Mouse (Mus musculus) embryonic facial prominence, embryonic 14.5 days (tissue): ENCODE data around the gene Rnf6. TPM values are rescaled to one million over a fixed set of nuclear protein-coding genes. Genes with fewer than 3 reads are reported as not detected.

ENCODE experiments used
- ATAC-seq: fragments of 200-750 bp; cut with Nextera tagmentation; 2 replicates; pipeline ENCODE4 v1.8.0; 2017; ENCODE audit warnings: low read depth, moderate number of reproducible peaks, moderate TSS enrichment
- DNase-seq: peaks from one replicate; pipeline ENCODE4 v3.0.0-alpha.2; 2015; ENCODE audit warnings: low spot score
- H3K27ac ChIP-seq: fragments of 300-500 bp; sonication (generic); replicated peaks from 2 replicates; pipeline ENCODE4 v1.5.1; 2014; ENCODE audit warnings: low read depth, mild to moderate bottlenecking, low read length, moderate library complexity
- H3K27me3 ChIP-seq: fragments of 300-500 bp; sonication (generic); replicated peaks from 2 replicates; pipeline ENCODE4 v1.6.1; 2014; ENCODE audit warnings: low read length; ENCODE audit not compliant: control insufficient read depth, insufficient read depth
- H3K36me3 ChIP-seq: fragments of 300-500 bp; sonication (generic); 2 replicates; pipeline ENCODE4 v1.6.1; 2014; ENCODE audit warnings: low read length, mixed read lengths; ENCODE audit not compliant: control insufficient read depth, insufficient read depth
- H3K4me1 ChIP-seq: fragments of 300-500 bp; sonication (generic); 2 replicates; pipeline ENCODE4 v1.6.1; 2014; ENCODE audit warnings: antibody characterized with exemption, low read length; ENCODE audit not compliant: control insufficient read depth, insufficient read depth
- H3K4me2 ChIP-seq: fragments of 300-500 bp; sonication (generic); 2 replicates; pipeline ENCODE4 v1.6.1; 2014; ENCODE audit warnings: low read depth, mild to moderate bottlenecking, low read length, moderate library complexity, mixed read lengths
- H3K4me3 ChIP-seq: fragments of 300-500 bp; sonication (generic); 2 replicates; pipeline ENCODE4 v1.5.1; 2014; ENCODE audit warnings: low read depth, mild to moderate bottlenecking, low read length
- H3K9ac ChIP-seq: fragments of 300-500 bp; sonication (generic); 2 replicates; pipeline ENCODE4 v1.6.1; 2014; ENCODE audit warnings: low read depth, mild to moderate bottlenecking, low read length, moderate library complexity, mixed read lengths
- H3K9me3 ChIP-seq: fragments of 300-500 bp; sonication (generic); 2 replicates; pipeline ENCODE4 v1.6.1; 2016; ENCODE audit warnings: low read length; ENCODE audit not compliant: control insufficient read depth
- WGBS: fragments of 180-500 bp; shearing (Covaris S2); extraction: QIAGEN DNeasy Blood & Tissue Kit; methylation state at CpG from one replicate; pipeline ENCODE4 v1.1.7; 2014; 5-methylcytosine and 5-hydroxymethylcytosine counted together
- polyA plus RNA-seq: library from polyadenylated mRNA; unstranded; fragments of >200 nt; fragmentation: Nextera tagmentation; extraction: Ambion mirVana; gene quantifications from 2 replicates; pipeline ENCODE4 v1.2.1, GENCODE M21; 2014

Rnf6 gene
- polyA plus RNA-seq, 1 experiment from 2014 or later: 41.6 TPM

- WGBS: 7% methylated on average over 13 of the region's 13 CpGs
- peak; percentile 36; the same call in 1 of the 2 replicates for ATAC-seq
- Histone ChIP-seq H3K4me2 (peak overlapping the region; percentile 81), H3K9ac (peak overlapping the region; percentile 77), H3K4me3 (peak overlapping the region; percentile 62), H3K27ac (peak overlapping the region; percentile 23; the same call in 1 of the 2 replicates), H3K36me3 (peaks cover 36% of the 10 kb centered on the region), H3K9me3 (no peaks in the 10 kb centered on the region), H3K27me3 (no peaks in the 10 kb centered on the region), H3K4me1 (peaks cover 5% of the 10 kb centered on the region; the same call in 1 of the 2 replicates)
- no peak for DNase-seq
Measured at GRCm38 (mm10) chr5:146220501-146220878, 865 bp downstream of the Rnf6 start.

GRCm38 (mm10) chr5:146205537-146205936, 15.8 kb downstream of the Rnf6 start:
- no peak overlapping the region for H3K27ac ChIP-seq

GRCm38 (mm10) chr5:146203921-146204320, 17.4 kb downstream of the Rnf6 start:
- ATAC-seq (no peak), DNase-seq (no peak)
- Histone ChIP-seq H3K9ac (no peak overlapping the region), H3K4me3 (no peak overlapping the region), H3K4me2 (no peak overlapping the region), H3K4me1 (no peaks in the 10 kb centered on the region), H3K27ac (no peak overlapping the region), H3K9me3 (0 out of 2 replicates have a peak, but pooled peaks cover 5% of the 10 kb centered on the region), H3K27me3 (no peaks in the 10 kb centered on the region), H3K36me3 (peaks cover 69% of the 10 kb centered on the region)
- 78% methylated on average over 2 of the region's 2 CpGs for WGBS

More at GRCm38 (mm10) chr5:146205537-146205936, 15.8 kb downstream of the Rnf6 start:
- H3K9ac ChIP-seq: no peak overlapping the region
- H3K4me1 ChIP-seq: no peaks in the 10 kb centered on the region
- DNase-seq (no peak), ATAC-seq (no peak)
- H3K4me2 ChIP-seq: no peak overlapping the region
- 0 out of 2 replicates have a peak, but pooled peaks cover 5% of the 10 kb centered on the region for H3K9me3 ChIP-seq
- no peak overlapping the region for H3K4me3 ChIP-seq
- no peaks in the 10 kb centered on the region for H3K27me3 ChIP-seq
- 98% methylated on average over 5 of the region's 5 CpGs for WGBS
- peaks cover 82% of the 10 kb centered on the region for H3K36me3 ChIP-seq

- H3K27ac ChIP-seq: no peak overlapping the region
- no peaks in the 10 kb centered on the region for H3K27me3 ChIP-seq
- 0 out of 2 replicates have a peak, but pooled peaks cover 5% of the 10 kb centered on the region for H3K9me3 ChIP-seq
- DNase-seq: no peak
- 96% methylated on average over 6 of the region's 6 CpGs for WGBS
- H3K36me3 ChIP-seq: peaks cover 36% of the 10 kb centered on the region
- no peaks in the 10 kb centered on the region for H3K4me1 ChIP-seq
- H3K4me3 ChIP-seq: no peak overlapping the region
- no peak for ATAC-seq
- H3K4me2 ChIP-seq: no peak overlapping the region
- no peak overlapping the region for H3K9ac ChIP-seq
Measured at GRCm38 (mm10) chr5:146200580-146200979, 20.8 kb downstream of the Rnf6 start.

- DNase-seq (no peak), ATAC-seq (no peak)
- H3K9ac ChIP-seq: no peak overlapping the region
- no peaks in the 10 kb centered on the region for H3K4me1 ChIP-seq
- H3K4me3 ChIP-seq: no peak overlapping the region
- 0 out of 2 replicates have a peak, but pooled peaks cover 5% of the 10 kb centered on the region for H3K9me3 ChIP-seq
- peaks cover 26% of the 10 kb centered on the region for H3K36me3 ChIP-seq
- no peaks in the 10 kb centered on the region for H3K27me3 ChIP-seq
- H3K4me2 ChIP-seq: no peak overlapping the region
- H3K27ac ChIP-seq: no peak overlapping the region
- WGBS: 93% methylated on average over 2 of the region's 2 CpGs
Measured at GRCm38 (mm10) chr5:146199540-146199939, 21.8 kb downstream of the Rnf6 start.

- no peak overlapping the region for H3K4me3 ChIP-seq
- no peak overlapping the region for H3K9ac ChIP-seq
- DNase-seq (no peak), ATAC-seq (no peak)
- H3K36me3 ChIP-seq: peaks cover 21% of the 10 kb centered on the region
- no peak overlapping the region for H3K4me2 ChIP-seq
- 0 out of 2 replicates have a peak, but pooled peaks cover 5% of the 10 kb centered on the region for H3K9me3 ChIP-seq
- no peaks in the 10 kb centered on the region for H3K27me3 ChIP-seq
- H3K4me1 ChIP-seq: no peaks in the 10 kb centered on the region
- no peak overlapping the region for H3K27ac ChIP-seq
Measured at GRCm38 (mm10) chr5:146199073-146199472, 22.3 kb downstream of the Rnf6 start.

GRCm38 (mm10) chr5:146193360-146193759, 28.0 kb downstream of the Rnf6 start:
- no peak overlapping the region for H3K4me2 ChIP-seq
- H3K27me3 ChIP-seq: no peaks in the 10 kb centered on the region
- H3K9me3 ChIP-seq: no peaks in the 10 kb centered on the region
- H3K36me3 ChIP-seq: no peaks in the 10 kb centered on the region
- H3K9ac ChIP-seq: no peak overlapping the region
- H3K4me3 ChIP-seq: no peak overlapping the region
- no peak for ATAC-seq
- no peak for DNase-seq
- no peak overlapping the region for H3K27ac ChIP-seq
- WGBS: 81% methylated on average over 8 of the region's 8 CpGs
- no peaks in the 10 kb centered on the region for H3K4me1 ChIP-seq

GRCm38 (mm10) chr5:146190501-146191269, 30.7 kb downstream of the Rnf6 start:
- whole genome bisulfite sequencing: 49% methylated on average over 3 of the region's 3 CpGs
- DNase-seq: no peak
- Histone ChIP-seq H3K4me2 (no peak overlapping the region), H3K4me1 (no peaks in the 10 kb centered on the region), H3K4me3 (no peak overlapping the region), H3K9me3 (no peaks in the 10 kb centered on the region), H3K27me3 (no peaks in the 10 kb centered on the region), H3K27ac (no peak overlapping the region), H3K36me3 (no peaks in the 10 kb centered on the region), H3K9ac (no peak overlapping the region)
- no peak for ATAC-seq

GRCm38 (mm10) chr5:146190093-146190492, 31.3 kb downstream of the Rnf6 start:
- H3K4me2 ChIP-seq: no peak overlapping the region
- no peak overlapping the region for H3K27ac ChIP-seq
- no peak overlapping the region for H3K9ac ChIP-seq
- no peaks in the 10 kb centered on the region for H3K27me3 ChIP-seq
- no peak for ATAC-seq
- no peaks in the 10 kb centered on the region for H3K4me1 ChIP-seq
- 58% methylated on average over 4 of the region's 4 CpGs for WGBS
- DNase-seq: no peak
- no peaks in the 10 kb centered on the region for H3K36me3 ChIP-seq
- no peaks in the 10 kb centered on the region for H3K9me3 ChIP-seq
- no peak overlapping the region for H3K4me3 ChIP-seq
